Mouse (Mus musculus): ENCODE measurements around the gene Lrrc8d. TPM values are rescaled to one million over a fixed set of nuclear protein-coding genes. Genes with fewer than 3 reads are reported as not detected.

Lrrc8d gene
- polyA plus RNA-seq, 1 experiment = 30.2 TPM

- Histone ChIP-seq H3K4me3 (ENCODE audit: insufficient read depth, low read length) (no peak overlapping the region), H3K27ac (ENCODE audit: insufficient read depth, low read length) (no peak overlapping the region), H3K4me1 (ENCODE audit: control insufficient read depth, insufficient read depth, low read length) (no peaks in the 10 kb centered on the region)
- TF ChIP-seq POLR2A (IDR thresholded peaks at IDR 0.05; ENCODE audit: low read depth, low read length) = no peak
- no peak for TF ChIP-seq CTCF (IDR thresholded peaks at IDR 0.05; ENCODE audit: borderline replicate concordance, insufficient read depth, low read length)
These were observed 14.7 kb downstream of the Lrrc8d start for GRCm38 (mm10) chr5:105714446-105714845.

- no peak overlapping the region for H3K27ac ChIP-seq (ENCODE audit: insufficient read depth, low read length)
- TF ChIP-seq CTCF (IDR thresholded peaks at IDR 0.05; ENCODE audit: borderline replicate concordance, insufficient read depth, low read length) (no peak), POLR2A (IDR thresholded peaks at IDR 0.05; ENCODE audit: low read depth, low read length) (no peak)
- H3K4me3 ChIP-seq (ENCODE audit: insufficient read depth, low read length) = no peak overlapping the region
- H3K4me1 ChIP-seq (ENCODE audit: control insufficient read depth, insufficient read depth, low read length) = no peaks in the 10 kb centered on the region
These were observed 15.3 kb downstream of the Lrrc8d start for GRCm38 (mm10) chr5:105715095-105715494.

- Histone ChIP-seq H3K27ac (ENCODE audit: insufficient read depth, low read length) (no peak overlapping the region), H3K4me3 (ENCODE audit: insufficient read depth, low read length) (no peak overlapping the region), H3K4me1 (ENCODE audit: control insufficient read depth, insufficient read depth, low read length) (no peaks in the 10 kb centered on the region)
- TF ChIP-seq CTCF (IDR thresholded peaks at IDR 0.05; ENCODE audit: borderline replicate concordance, insufficient read depth, low read length) (no peak), POLR2A (IDR thresholded peaks at IDR 0.05; ENCODE audit: low read depth, low read length) (no peak)
These were observed 15.9 kb downstream of the Lrrc8d start for GRCm38 (mm10) chr5:105715531-105716124.

GRCm38 (mm10) chr5:105717294-105717693, 17.5 kb downstream of the Lrrc8d start:
- no peak overlapping the region for H3K4me3 ChIP-seq (ENCODE audit: insufficient read depth, low read length)
- H3K4me1 ChIP-seq (ENCODE audit: control insufficient read depth, insufficient read depth, low read length) = no peaks in the 10 kb centered on the region
- no peak for TF ChIP-seq CTCF (IDR thresholded peaks at IDR 0.05; ENCODE audit: borderline replicate concordance, insufficient read depth, low read length)
- no peak for TF ChIP-seq POLR2A (IDR thresholded peaks at IDR 0.05; ENCODE audit: low read depth, low read length)
- H3K27ac ChIP-seq (ENCODE audit: insufficient read depth, low read length) = no peak overlapping the region

- Histone ChIP-seq H3K4me3 (ENCODE audit: insufficient read depth, low read length) (no peak overlapping the region), H3K27ac (ENCODE audit: insufficient read depth, low read length) (no peak overlapping the region), H3K4me1 (ENCODE audit: control insufficient read depth, insufficient read depth, low read length) (no peaks in the 10 kb centered on the region)
- no peak for TF ChIP-seq POLR2A (IDR thresholded peaks at IDR 0.05; ENCODE audit: low read depth, low read length)
- no peak for TF ChIP-seq CTCF (IDR thresholded peaks at IDR 0.05; ENCODE audit: borderline replicate concordance, insufficient read depth, low read length)
These were observed 18.4 kb downstream of the Lrrc8d start for GRCm38 (mm10) chr5:105718138-105718670.

- Histone ChIP-seq H3K4me3 (ENCODE audit: insufficient read depth, low read length) (no peak overlapping the region), H3K27ac (ENCODE audit: insufficient read depth, low read length) (no peak overlapping the region), H3K4me1 (ENCODE audit: control insufficient read depth, insufficient read depth, low read length) (no peaks in the 10 kb centered on the region)
- TF ChIP-seq POLR2A (IDR thresholded peaks at IDR 0.05; ENCODE audit: low read depth, low read length) (no peak), CTCF (IDR thresholded peaks at IDR 0.05; ENCODE audit: borderline replicate concordance, insufficient read depth, low read length) (no peak)
These were observed 21.5 kb downstream of the Lrrc8d start for GRCm38 (mm10) chr5:105721267-105721666.

GRCm38 (mm10) chr5:105722807-105723206, 23.0 kb downstream of the Lrrc8d start:
- H3K4me3 ChIP-seq (ENCODE audit: insufficient read depth, low read length) = no peak overlapping the region
- TF ChIP-seq CTCF (IDR thresholded peaks at IDR 0.05; ENCODE audit: borderline replicate concordance, insufficient read depth, low read length) = no peak
- no peak for TF ChIP-seq POLR2A (IDR thresholded peaks at IDR 0.05; ENCODE audit: low read depth, low read length)

GRCm38 (mm10) chr5:105730193-105730831, 30.5 kb downstream of the Lrrc8d start:
- TF ChIP-seq CTCF (IDR thresholded peaks at IDR 0.05; ENCODE audit: borderline replicate concordance, insufficient read depth, low read length) (no peak), POLR2A (IDR thresholded peaks at IDR 0.05; ENCODE audit: low read depth, low read length) (no peak)
- H3K4me3 ChIP-seq (ENCODE audit: insufficient read depth, low read length) = no peak overlapping the region
- 0 out of 2 replicates have a peak, but pooled peaks cover 5% of the 10 kb centered on the region for H3K4me1 ChIP-seq (ENCODE audit: control insufficient read depth, insufficient read depth, low read length)
- H3K27ac ChIP-seq (ENCODE audit: insufficient read depth, low read length) = no peak overlapping the region

More at GRCm38 (mm10) chr5:105722807-105723206, 23.0 kb downstream of the Lrrc8d start:
- H3K27ac ChIP-seq (ENCODE audit: insufficient read depth, low read length) = no peak overlapping the region
- H3K4me1 ChIP-seq (ENCODE audit: control insufficient read depth, insufficient read depth, low read length) = no peaks in the 10 kb centered on the region

- H3K4me3 ChIP-seq (ENCODE audit: insufficient read depth, low read length) = peak overlapping the region; percentile 57
These were observed 31.4 kb downstream of the Lrrc8d start for GRCm38 (mm10) chr5:105731173-105731626.

More at GRCm38 (mm10) chr5:105731173-105731626, 31.4 kb downstream of the Lrrc8d start:
- TF ChIP-seq POLR2A (IDR thresholded peaks at IDR 0.05; ENCODE audit: low read depth, low read length) (0 out of 2 replicates have a peak, but pooled peaks have one; percentile 6), CTCF (IDR thresholded peaks at IDR 0.05; ENCODE audit: borderline replicate concordance, insufficient read depth, low read length) (no peak)
- Histone ChIP-seq H3K4me1 (ENCODE audit: control insufficient read depth, insufficient read depth, low read length) (peaks cover 9% of the 10 kb centered on the region; the same call in 1 of the 2 replicates), H3K27ac (ENCODE audit: insufficient read depth, low read length) (peak overlapping the region; percentile 43)

Measured in embryonic fibroblast, embryonic 13.5 days (primary cell).